Mouse (Mus musculus) testis, adult 2 months (tissue): Measurements from ENCODE around the gene Mtrf1l. TPM values are rescaled to one million over a fixed set of nuclear protein-coding genes. Genes with fewer than 3 reads are reported as not detected.

Source experiments
- H3K27ac ChIP-seq: fragments of 200-500 bp; 2 replicates; pipeline ENCODE4 v1.5.1; 2012; ENCODE audit warnings: low read depth, low read length; ENCODE audit not compliant: control insufficient read depth, insufficient read depth
- H3K27me3 ChIP-seq: fragments of 200-500 bp; 2 replicates; pipeline ENCODE4 v1.6.1; 2012; ENCODE audit warnings: mild to moderate bottlenecking, low read length, moderate library complexity; ENCODE audit not compliant: control insufficient read depth, insufficient read depth
- H3K36me3 ChIP-seq: fragments of 200-500 bp; 2 replicates; pipeline ENCODE4 v1.6.1; 2012; ENCODE audit warnings: mild to moderate bottlenecking, low read length; ENCODE audit not compliant: control insufficient read depth, insufficient read depth
- H3K4me1 ChIP-seq: fragments of 200-500 bp; 2 replicates; pipeline ENCODE4 v1.6.1; 2012; ENCODE audit warnings: low read length; ENCODE audit not compliant: control insufficient read depth, insufficient read depth
- H3K4me3 ChIP-seq: fragments of 200-500 bp; 2 replicates; pipeline ENCODE4 v1.5.1; 2012; ENCODE audit warnings: low read depth, mild to moderate bottlenecking, low read length, moderate library complexity, mixed read lengths; ENCODE audit not compliant: control insufficient read depth
- CTCF ChIP-seq: fragments of 200-500 bp; IDR thresholded peaks from 2 replicates; pipeline ENCODE4 v1.5.1; 2012; ENCODE audit warnings: low read depth, mild to moderate bottlenecking, inconsistent platforms, low read length, moderate library complexity; ENCODE audit not compliant: control insufficient read depth, insufficient read depth, insufficient replicate concordance
- POLR2A ChIP-seq: fragments of 200-500 bp; IDR thresholded peaks from 2 replicates; pipeline ENCODE4 v1.6.1; 2012; ENCODE audit warnings: low read depth, mild to moderate bottlenecking, inconsistent platforms, low read length, moderate library complexity; ENCODE audit not compliant: control insufficient read depth
- polyA plus RNA-seq: library from polyadenylated mRNA; depleted of rRNA; stranded (reverse); fragments of >200 nt; gene quantifications from 2 replicates; pipeline ENCODE4 v1.2.3, GENCODE M21; 2012

Gene Mtrf1l
- polyA plus RNA-seq, 1 experiment, result 1.1 TPM

DNA sequence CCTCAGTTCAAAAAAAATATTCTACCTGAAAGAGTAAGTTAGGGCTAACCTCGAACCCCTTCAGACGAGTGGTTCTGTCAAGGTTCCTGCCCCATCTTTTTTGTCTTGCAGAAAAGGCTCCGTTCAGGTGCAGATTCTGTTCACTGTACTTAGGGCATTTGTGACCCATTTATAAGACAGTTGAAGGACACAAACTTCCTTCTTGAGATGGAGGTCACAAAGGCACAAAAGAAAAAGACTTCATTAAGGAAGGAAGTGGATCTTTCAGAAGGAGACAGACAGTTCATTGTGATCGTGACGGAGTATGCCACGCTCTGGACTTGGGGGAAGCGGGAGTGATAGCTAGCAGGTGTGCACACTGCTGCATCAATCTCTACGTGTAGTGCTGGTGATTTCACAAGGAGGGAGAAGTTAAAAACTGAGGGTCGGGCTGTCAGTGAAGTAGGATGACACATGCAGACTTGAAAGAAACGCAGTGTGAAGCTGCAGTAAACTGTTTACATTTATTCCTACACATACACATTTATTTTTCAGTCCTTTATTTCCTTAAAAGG is 34.4 kb upstream of the Mtrf1l start:
- Histone ChIP-seq H3K4me1 (no peaks in the 10 kb centered on the region), H3K27ac (no peak overlapping the region), H3K36me3 (no peaks in the 10 kb centered on the region), H3K27me3 (no peaks in the 10 kb centered on the region), H3K4me3 (no peak overlapping the region)
- TF ChIP-seq POLR2A, result no peak
- no peak for TF ChIP-seq CTCF

- Histone ChIP-seq H3K4me1 (no peaks in the 10 kb centered on the region), H3K27me3 (no peaks in the 10 kb centered on the region), H3K4me3 (no peak overlapping the region), H3K36me3 (no peaks in the 10 kb centered on the region), H3K27ac (no peak overlapping the region)
- TF ChIP-seq POLR2A (no peak), CTCF (no peak)
Measured at GRCm38 (mm10) chr10:5853290-5853868, 29.7 kb upstream of the Mtrf1l start.

DNA sequence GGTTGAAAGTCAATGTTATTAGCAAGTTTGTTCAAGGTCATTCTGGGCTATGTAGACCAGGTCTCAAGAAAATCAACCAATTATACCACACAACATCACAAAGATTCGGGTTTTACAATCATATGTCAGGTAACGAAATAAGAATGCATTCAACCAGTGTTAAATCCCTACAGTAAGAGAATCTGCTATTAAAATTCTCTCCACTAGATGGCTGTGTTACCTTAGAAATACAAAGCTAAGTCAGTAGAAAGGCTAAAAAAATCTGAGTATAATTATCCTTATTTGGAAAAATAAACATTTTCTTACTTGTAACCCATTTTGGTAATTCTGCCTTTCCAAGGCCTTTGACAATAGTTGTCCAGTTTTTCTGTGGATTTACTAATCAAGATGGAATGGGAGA is 23.2 kb upstream of the Mtrf1l start:
- H3K4me1 ChIP-seq, result no peaks in the 10 kb centered on the region
- no peak overlapping the region for H3K4me3 ChIP-seq
- TF ChIP-seq POLR2A (no peak), CTCF (no peak)

DNA sequence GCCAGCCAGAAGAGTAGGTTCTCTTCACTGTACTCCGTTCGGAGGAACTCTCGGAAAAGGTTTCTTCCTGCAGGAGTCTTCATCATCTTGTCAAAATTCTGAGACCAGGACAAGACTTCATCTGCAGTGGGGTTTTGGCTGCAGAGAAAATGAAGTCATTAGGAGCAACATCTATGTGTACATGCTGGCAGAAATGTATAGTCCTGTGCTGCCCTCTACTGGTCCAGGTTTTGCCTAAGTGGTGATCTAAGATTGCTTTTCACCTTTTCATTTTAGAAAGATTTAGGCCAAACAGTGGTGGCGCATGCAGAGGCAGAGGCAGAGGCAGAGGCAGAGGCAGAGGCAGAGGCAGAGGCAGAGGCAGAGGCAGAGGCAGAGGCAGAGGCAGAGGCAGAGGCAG is 17.7 kb upstream of the Mtrf1l start:
- Histone ChIP-seq H3K27me3 (no peaks in the 10 kb centered on the region), H3K27ac (no peak overlapping the region), H3K4me3 (no peak overlapping the region), H3K4me1 (no peaks in the 10 kb centered on the region), H3K36me3 (no peaks in the 10 kb centered on the region)
- no peak; the same call in 1 of the 2 replicates for TF ChIP-seq CTCF
- TF ChIP-seq POLR2A, result no peak

More for the DNA sequence above, 23.2 kb upstream of the Mtrf1l start:
- Histone ChIP-seq H3K27me3 (no peaks in the 10 kb centered on the region), H3K36me3 (no peaks in the 10 kb centered on the region), H3K27ac (no peak overlapping the region)

- no peak overlapping the region for H3K27ac ChIP-seq
- H3K4me1 ChIP-seq, result peaks cover 5% of the 10 kb centered on the region; the same call in 1 of the 2 replicates
- H3K36me3 ChIP-seq, result no peaks in the 10 kb centered on the region
- no peak overlapping the region for H3K4me3 ChIP-seq
- no peaks in the 10 kb centered on the region for H3K27me3 ChIP-seq
- no peak for TF ChIP-seq CTCF
- TF ChIP-seq POLR2A, result no peak
Measured at GRCm38 (mm10) chr10:5826336-5827025, 2.8 kb upstream of the Mtrf1l start.

GRCm38 (mm10) chr10:5824779-5825178 is 1.1 kb upstream of the Mtrf1l start:
- peak overlapping the region; percentile 86 for H3K27ac ChIP-seq
- no peaks in the 10 kb centered on the region for H3K36me3 ChIP-seq
- H3K4me3 ChIP-seq, result peak overlapping the region; percentile 93
- H3K27me3 ChIP-seq, result no peaks in the 10 kb centered on the region
- TF ChIP-seq CTCF, result no peak
- TF ChIP-seq POLR2A, result no peak
- H3K4me1 ChIP-seq, result peaks cover 5% of the 10 kb centered on the region; the same call in 1 of the 2 replicates

- H3K36me3 ChIP-seq, result no peaks in the 10 kb centered on the region
- H3K4me3 ChIP-seq, result peak overlapping the region; percentile 93
- H3K27ac ChIP-seq, result peak overlapping the region; percentile 80
- peaks cover 5% of the 10 kb centered on the region; the same call in 1 of the 2 replicates for H3K4me1 ChIP-seq
- TF ChIP-seq CTCF (no peak), POLR2A (no peak)
- no peaks in the 10 kb centered on the region for H3K27me3 ChIP-seq
Measured at GRCm38 (mm10) chr10:5823291-5823739, 395 bp downstream of the Mtrf1l start.

GRCm38 (mm10) chr10:5818772-5819171 is 4.9 kb downstream of the Mtrf1l start:
- TF ChIP-seq CTCF (no peak), POLR2A (no peak)
- H3K36me3 ChIP-seq, result no peaks in the 10 kb centered on the region

More at GRCm38 (mm10) chr10:5818772-5819171, 4.9 kb downstream of the Mtrf1l start:
- Histone ChIP-seq H3K27ac (no peak overlapping the region), H3K4me3 (no peak overlapping the region), H3K27me3 (no peaks in the 10 kb centered on the region), H3K4me1 (peaks cover 2% of the 10 kb centered on the region; the same call in 1 of the 2 replicates)
